Mouse (Mus musculus) CH12.LX (cell line): Measurements from ENCODE around the gene Minpp1. TPM values are rescaled to one million over a fixed set of nuclear protein-coding genes. Genes with fewer than 3 reads are reported as not detected.
"Not testable (repeated sequence)": the region's sequence is repeated elsewhere in the genome, so short reads cannot be mapped to it uniquely, and the experiment has no call there.

Experiments
- DNase-seq: peaks from one replicate; pipeline ENCODE4 v3.0.0-alpha.2; 2013; ENCODE audit errors: extremely low read depth
- H3K27ac ChIP-seq: 2 replicates; pipeline ENCODE4 v1.5.1; 2012; ENCODE audit warnings: low read depth, mild to moderate bottlenecking, control low read depth, moderate library complexity; ENCODE audit not compliant: insufficient read depth
- H3K27me3 ChIP-seq: replicated peaks from 2 replicates; pipeline ENCODE3; 2012; ENCODE audit warnings: inconsistent platforms
- H3K36me3 ChIP-seq, 2 experiments: replicated peaks in 1 of 2; 2 replicates each; pipeline versions ENCODE3 to v1.6.1; 2012; ENCODE audit warnings: inconsistent platforms in 1 of 2, low read length in 1 of 2, mild to moderate bottlenecking in 1 of 2, mixed read lengths in 1 of 2, moderate library complexity in 1 of 2; ENCODE audit not compliant: control insufficient read depth in 1 of 2, insufficient read depth in 1 of 2
- H3K4me1 ChIP-seq, 2 experiments: 2 replicates each; pipeline ENCODE4 v1.6.1; 2012; ENCODE audit warnings: inconsistent platforms in 1 of 2, moderate library complexity in 1 of 2; ENCODE audit not compliant: insufficient read depth in 2 of 2, control insufficient read depth in 1 of 2
- H3K4me2 ChIP-seq: 2 replicates; pipeline ENCODE4 v1.6.1; 2012; ENCODE audit warnings: low read depth, mild to moderate bottlenecking, control low read depth; ENCODE audit not compliant: poor library complexity, insufficient read depth, severe bottlenecking
- H3K4me3 ChIP-seq, 3 experiments: fragments of 150-350 bp in 1 of 3; sonication (generic) in 1 of 3; replicated peaks in 1 of 3; 2 replicates each; pipeline versions ENCODE3 to v1.5.1; 2011 to 2012; ENCODE audit warnings: low read depth in 2 of 3, low read length in 2 of 3, mild to moderate bottlenecking in 2 of 3, moderate library complexity in 2 of 3, control low read depth in 1 of 3, improper control_type of control experiment in 1 of 3, inconsistent platforms in 1 of 3, mixed read lengths in 1 of 3; ENCODE audit not compliant: poor library complexity in 1 of 3
- H3K79me2 ChIP-seq: replicated peaks from 2 replicates; pipeline ENCODE4 v1.6.1; 2012; ENCODE audit warnings: mild to moderate bottlenecking, moderate library complexity; ENCODE audit not compliant: control insufficient read depth, poor library complexity, insufficient read depth, severe bottlenecking; ENCODE audit errors: extremely low read depth
- H3K9ac ChIP-seq: 2 replicates; pipeline ENCODE4 v1.6.1; 2012; ENCODE audit warnings: low read depth, mild to moderate bottlenecking, control low read depth, moderate library complexity; ENCODE audit not compliant: insufficient read depth
- H3K9me3 ChIP-seq: replicated peaks from 2 replicates; pipeline ENCODE3; 2012; ENCODE audit warnings: low read length, inconsistent platforms, mixed read lengths
- BHLHE40 ChIP-seq: IDR thresholded peaks from 2 replicates; pipeline ENCODE4 v1.6.1; 2011; ENCODE audit warnings: mild to moderate bottlenecking, low read depth, low read length, improper control_type of control experiment
- CHD1 ChIP-seq: IDR thresholded peaks from 2 replicates; pipeline ENCODE4 v1.6.1; 2012; ENCODE audit warnings: low read depth, low read length, improper control_type of control experiment, inconsistent platforms
- CHD2 ChIP-seq: IDR thresholded peaks from 2 replicates; pipeline ENCODE4 v1.6.1; 2011; ENCODE audit warnings: low read length, improper control_type of control experiment
- CTCF ChIP-seq, 2 experiments: IDR thresholded peaks in 1 of 2; conservative IDR thresholded peaks in 1 of 2; 2 replicates each; pipeline ENCODE4 v1.5.1; 2011 to 2012; ENCODE audit warnings: low read depth in 2 of 2, low read length in 2 of 2, improper control_type of control experiment in 1 of 2, inconsistent platforms in 1 of 2, mild to moderate bottlenecking in 1 of 2, moderate library complexity in 1 of 2
- E2F4 ChIP-seq: IDR thresholded peaks from 2 replicates; pipeline ENCODE4 v1.6.1; 2011; ENCODE audit warnings: low read depth, low read length, improper control_type of control experiment; ENCODE audit not compliant: insufficient replicate concordance
- ELF1 ChIP-seq: IDR thresholded peaks from 2 replicates; pipeline ENCODE4 v1.6.1; 2014; ENCODE audit warnings: low read depth, mild to moderate bottlenecking, inconsistent platforms, low read length, improper control_type of control experiment
- EP300 ChIP-seq: IDR thresholded peaks from 2 replicates; pipeline ENCODE4 v1.6.1; 2011; ENCODE audit warnings: low read length, improper control_type of control experiment
- ETS1 ChIP-seq: conservative IDR thresholded peaks from 2 replicates; pipeline ENCODE4 v1.6.1; 2012; ENCODE audit warnings: low read depth, mild to moderate bottlenecking, inconsistent platforms, low read length, improper control_type of control experiment, moderate library complexity
- IRF4 ChIP-seq: IDR thresholded peaks from 2 replicates; pipeline ENCODE4 v1.6.1; 2014; ENCODE audit warnings: low read depth, mild to moderate bottlenecking, inconsistent platforms, low read length, improper control_type of control experiment
- JUN ChIP-seq: IDR thresholded peaks from 2 replicates; pipeline ENCODE4 v1.6.1; 2011; ENCODE audit warnings: low read depth, mild to moderate bottlenecking, low read length, improper control_type of control experiment, moderate library complexity; ENCODE audit not compliant: insufficient read depth
- JUND ChIP-seq: conservative IDR thresholded peaks from 2 replicates; pipeline ENCODE4 v1.6.1; 2011; ENCODE audit warnings: low read depth, low read length, improper control_type of control experiment
- MAFK ChIP-seq: IDR thresholded peaks from 2 replicates; pipeline ENCODE4 v1.6.1; 2011; ENCODE audit warnings: low read length, improper control_type of control experiment; ENCODE audit not compliant: insufficient replicate concordance
- MXI1 ChIP-seq: IDR thresholded peaks from 2 replicates; pipeline ENCODE4 v1.6.1; 2011; ENCODE audit warnings: mild to moderate bottlenecking, low read depth, low read length, improper control_type of control experiment
- MYC ChIP-seq: IDR thresholded peaks from 2 replicates; pipeline ENCODE4 v1.6.1; 2011; ENCODE audit warnings: low read depth, mild to moderate bottlenecking, improper control_type of control experiment, low read length
- NELFE ChIP-seq: IDR thresholded peaks from 2 replicates; pipeline ENCODE4 v1.6.1; 2011; ENCODE audit warnings: low read depth, low read length, improper control_type of control experiment
- NRF1 ChIP-seq: IDR thresholded peaks from 2 replicates; pipeline ENCODE4 v1.6.1; 2014; ENCODE audit warnings: low read depth, mild to moderate bottlenecking, inconsistent platforms, low read length, improper control_type of control experiment, moderate library complexity
- POLR2A ChIP-seq: IDR thresholded peaks from 2 replicates; pipeline ENCODE4 v1.6.1; 2011; ENCODE audit warnings: low read depth, mild to moderate bottlenecking, improper control_type of control experiment, low read length
- POLR2AphosphoS2 ChIP-seq: IDR thresholded peaks from 2 replicates; pipeline ENCODE4 v1.6.1; 2011; ENCODE audit warnings: low read depth, low read length, improper control_type of control experiment
- SIN3A ChIP-seq: IDR thresholded peaks from 2 replicates; pipeline ENCODE4 v1.6.1; 2012; ENCODE audit warnings: low read length, improper control_type of control experiment, inconsistent platforms
- SMC3 ChIP-seq: IDR thresholded peaks from 2 replicates; pipeline ENCODE4 v1.6.1; 2011; ENCODE audit warnings: low read depth, low read length, improper control_type of control experiment
- TBP ChIP-seq: conservative IDR thresholded peaks from 2 replicates; pipeline ENCODE4 v1.6.1; 2011; ENCODE audit warnings: low read depth, low read length, improper control_type of control experiment
- USF1 ChIP-seq: IDR thresholded peaks from 2 replicates; pipeline ENCODE4 v1.6.1; 2014; ENCODE audit warnings: low read depth, mild to moderate bottlenecking, inconsistent platforms, low read length, improper control_type of control experiment
- USF2 ChIP-seq: conservative IDR thresholded peaks from 2 replicates; pipeline ENCODE4 v1.6.1; 2011; ENCODE audit warnings: low read depth, low read length, improper control_type of control experiment
- ZC3H11A ChIP-seq: IDR thresholded peaks from 2 replicates; pipeline ENCODE4 v1.6.1; 2012; ENCODE audit warnings: low read depth, mild to moderate bottlenecking, inconsistent platforms, low read length, improper control_type of control experiment
- ZKSCAN1 ChIP-seq: IDR thresholded peaks from 2 replicates; pipeline ENCODE4 v1.6.1; 2012; ENCODE audit warnings: low read depth, inconsistent platforms, low read length, improper control_type of control experiment, borderline replicate concordance
- ZNF384 ChIP-seq: IDR thresholded peaks from 2 replicates; pipeline ENCODE4 v1.6.1; 2012; ENCODE audit warnings: low read depth, low read length, improper control_type of control experiment, inconsistent platforms
- dilution Hi-C: fragments of 300-500 bp; cut with MboI; formaldehyde crosslinking; loops from 2 replicates; pipeline ENCODE4 v1.14.3; 2020; ENCODE audit warnings: low sequenced_read_pairs; ENCODE audit not compliant: extremely low pct_unique_long_range_greater_than_20kb, extremely low pct_ligation_motif_present
- in situ Hi-C: fragments of 300-500 bp; cut with MboI; formaldehyde crosslinking; loops from 3 replicates; pipeline ENCODE4 v1.14.3; 2019; ENCODE audit warnings: low sequenced_read_pairs, low pct_ligation_motif_present, low pct_unique_long_range_greater_than_20kb, mixed read lengths
- polyA plus RNA-seq: library from polyadenylated mRNA; unstranded; fragments of >175 nt; gene quantifications from 2 replicates; pipeline ENCODE4 v1.2.1, GENCODE M21; 2012; ENCODE audit warnings: low read depth; ENCODE audit not compliant: insufficient read length
- total RNA-seq, 2 experiments: library from RNA; depleted of rRNA; stranded (reverse); fragments of 300-350 nt in 1 of 2; fragments of >200 nt in 1 of 2; gene quantifications; 2 replicates each; pipeline ENCODE4 v1.2.3; 2012 to 2014

The Minpp1 gene
- total and polyA plus RNA-seq, 3 experiments = 50.5 to 73.2 (median 50.7) TPM

GRCm38 (mm10) chr19:32486106-32486724, 646 bp downstream of the Minpp1 start:
- H3K9ac ChIP-seq = peak overlapping the region; percentile 72
- H3K27ac ChIP-seq = peak overlapping the region; percentile 62
- TF ChIP-seq CTCF (conservative IDR thresholded peaks at IDR 0.05 in 1 of 2, IDR thresholded peaks at IDR 0.05 in 1 of 2; ENCODE audit: low read depth in 2 of 2, low read length in 2 of 2) (peak in 1 of 2 experiments; percentile 45; a peak in 2 of 4 replicates), SIN3A (peak; percentile 16), SMC3 (0 out of 2 replicates have a peak, but pooled peaks have one; percentile 3)
- peaks cover 0 to 23% of the 10 kb centered on the region in 2 experiments; a peak in 2 of 4 replicates for H3K4me1 ChIP-seq
- peak overlapping the region; percentile 74 to 86 (median 85) for H3K4me3 ChIP-seq
- in situ Hi-C loops, H3K9me3 ChIP-seq, H3K36me3 ChIP-seq, dilution Hi-C loops, H3K27me3 ChIP-seq: not testable (repeated sequence)
- H3K79me2 ChIP-seq = peaks cover 36% of the 10 kb centered on the region
- peak; percentile 46 for DNase-seq
- peak overlapping the region; percentile 65 for H3K4me2 ChIP-seq

GRCm38 (mm10) chr19:32487595-32488255, 2.2 kb downstream of the Minpp1 start:
- H3K27me3 ChIP-seq = no peaks in the 10 kb centered on the region
- TF ChIP-seq JUND (0 out of 2 replicates have a peak, but pooled peaks have one; percentile 17), E2F4 (no peak), JUN (no peak), ZNF384 (no peak), MYC (no peak), NELFE (no peak), EP300 (peak; percentile 4; the same call in 1 of the 2 replicates), NRF1 (no peak), MXI1 (peak; percentile 45), POLR2A (no peak), ELF1 (no peak), CHD1 (no peak), MAFK (no peak), USF1 (no peak), POLR2AphosphoS2 (no peak), ETS1 (no peak), USF2 (no peak), CTCF (conservative IDR thresholded peaks at IDR 0.05 in 1 of 2, IDR thresholded peaks at IDR 0.05 in 1 of 2; ENCODE audit: low read depth in 2 of 2, low read length in 2 of 2) (no peak), IRF4 (no peak; the same call in 1 of the 2 replicates), ZKSCAN1 (no peak), CHD2 (no peak), BHLHE40 (no peak), ZC3H11A (no peak), TBP (no peak)
- H3K4me3 ChIP-seq = peak overlapping the region; percentile 69 to 85 (median 74)
- no peak overlapping the region for H3K27ac ChIP-seq
- in situ Hi-C loops = no loop called here
- dilution Hi-C loops = no loop called here
- H3K4me2 ChIP-seq = peak overlapping the region; percentile 77
- peaks cover 6 to 10% of the 10 kb centered on the region in 2 experiments for H3K36me3 ChIP-seq
- peak overlapping the region; percentile 53 for H3K9ac ChIP-seq
- no peak for DNase-seq
- peaks cover 0 to 36% of the 10 kb centered on the region in 2 experiments; a peak in 2 of 4 replicates for H3K4me1 ChIP-seq
- no peaks in the 10 kb centered on the region for H3K9me3 ChIP-seq
- H3K79me2 ChIP-seq = peaks cover 42% of the 10 kb centered on the region
